Mouse (Mus musculus) kidney, postnatal 10 days (tissue): Measurements from ENCODE around the gene Rlbp1.

Experiments
- DNase-seq: peaks from one replicate; pipeline ENCODE4 v3.0.0; 2021; ENCODE audit warnings: mixed read lengths

Gene Rlbp1

GRCm38 (mm10) chr7:79375594-79375993, 11.3 kb downstream of the Rlbp1 start:
- DNase-seq, result no peak

- no peak for DNase-seq
Observed at GRCm38 (mm10) chr7:79374017-79374416, 12.8 kb downstream of the Rlbp1 start.

- DNase-seq, result peak; percentile 85
Observed at GRCm38 (mm10) chr7:79371321-79371879, 15.4 kb downstream of the Rlbp1 start.

- DNase-seq, result no peak
Observed at GRCm38 (mm10) chr7:79369416-79369815, 17.4 kb downstream of the Rlbp1 start.

- no peak for DNase-seq
Observed at GRCm38 (mm10) chr7:79368664-79369063, 18.2 kb downstream of the Rlbp1 start.

GRCm38 (mm10) chr7:79363370-79364043, 23.3 kb downstream of the Rlbp1 start:
- DNase-seq, result peak; percentile 68

GRCm38 (mm10) chr7:79362830-79363229, 24.0 kb downstream of the Rlbp1 start:
- DNase-seq, result no peak

- DNase-seq, result no peak
Observed at GRCm38 (mm10) chr7:79362208-79362607, 24.6 kb downstream of the Rlbp1 start.

GRCm38 (mm10) chr7:79360056-79360455, 26.8 kb downstream of the Rlbp1 start:
- no peak for DNase-seq

- no peak for DNase-seq
Observed at GRCm38 (mm10) chr7:79359183-79359435, 27.7 kb downstream of the Rlbp1 start.

GRCm38 (mm10) chr7:79358350-79359182, 28.3 kb downstream of the Rlbp1 start:
- peak; percentile 37 for DNase-seq

- DNase-seq, result peak; percentile 87
Observed at GRCm38 (mm10) chr7:79349738-79350386, 37.0 kb downstream of the Rlbp1 start.

- no peak for DNase-seq
Observed at GRCm38 (mm10) chr7:79348816-79349215, 38.0 kb downstream of the Rlbp1 start.

GRCm38 (mm10) chr7:79347108-79347813, 39.6 kb downstream of the Rlbp1 start:
- DNase-seq, result no peak

GRCm38 (mm10) chr7:79346555-79347075, 40.2 kb downstream of the Rlbp1 start:
- DNase-seq, result no peak

GRCm38 (mm10) chr7:79345902-79346301, 40.9 kb downstream of the Rlbp1 start:
- DNase-seq, result peak; percentile 81

- DNase-seq, result no peak
Observed at GRCm38 (mm10) chr7:79336362-79336910, 50.4 kb downstream of the Rlbp1 start.

- DNase-seq, result no peak
Observed at GRCm38 (mm10) chr7:79333419-79333818, 53.4 kb downstream of the Rlbp1 start.

- no peak for DNase-seq
Observed at GRCm38 (mm10) chr7:79331197-79331596, 55.7 kb downstream of the Rlbp1 start.

GRCm38 (mm10) chr7:79328769-79329168, 58.1 kb downstream of the Rlbp1 start:
- no peak for DNase-seq
